ENCODE assay signal across 28 mouse cellular contexts in genomic region chr15:95858876-95859655, GRCm38 (mm10).
A peak's percentile ranks its signal among the peaks of the same experiment; 100 is the strongest.
DNase-seq lines count a peak whose midpoint lies in the region; ATAC-seq and TF ChIP-seq lines count a peak whose summit lies in the region.
"Had no signal": no experiment of that assay in that cellular context is flagged by ENCODE, and none has a peak within 500 bp of the region (broad histone marks: within the 10 kb centered on the region; RNA-seq: fewer than 3 reads in every experiment).

No protein-coding gene starts in this region.

- 67% methylated on average over 9 of the region's 9 CpGs for WGBS in liver, embryonic 13.5 days (ENCODE audit: insufficient replicate concordance)
- 79% methylated on average over 9 of the region's 9 CpGs for WGBS in intestine, embryonic 15.5 days
- 44% methylated on average over 9 of the region's 9 CpGs for WGBS in intestine, postnatal 0 days
- 65% methylated on average over 9 of the region's 9 CpGs for WGBS in stomach, postnatal 0 days
- 70% methylated on average over 9 of the region's 9 CpGs for WGBS in forebrain, embryonic 14.5 days

- TF ChIP-seq EP300 in stomach, postnatal 0 days (optimal IDR thresholded peaks at IDR 0.05) = no peak

- no peaks in the 10 kb centered on the region for H3K27me3 ChIP-seq in liver, embryonic 13.5 days
- H3K27me3 ChIP-seq in intestine, embryonic 15.5 days (replicated peaks) = no peaks in the 10 kb centered on the region
- no peaks in the 10 kb centered on the region for H3K27me3 ChIP-seq in intestine, postnatal 0 days (replicated peaks; ENCODE audit: control insufficient read depth, insufficient read depth, low read length)
- no peaks in the 10 kb centered on the region for H3K27me3 ChIP-seq in stomach, postnatal 0 days (ENCODE audit: control insufficient read depth, insufficient read depth, low read length)
- no peaks in the 10 kb centered on the region for H3K27me3 ChIP-seq in forebrain, embryonic 14.5 days (replicated peaks; ENCODE audit: control insufficient read depth, insufficient read depth, low read length)
- H3K27me3 ChIP-seq: heart, embryonic 12.5 days; hindbrain, embryonic 15.5 days; lung, embryonic 15.5 days; midbrain, embryonic 15.5 days; neural tube, embryonic 15.5 days had no signal

- H3K4me3 ChIP-seq in liver, embryonic 13.5 days (replicated peaks) = no peak overlapping the region
- H3K4me3 ChIP-seq in intestine, embryonic 15.5 days (replicated peaks) = no peak overlapping the region
- no peak overlapping the region for H3K4me3 ChIP-seq in intestine, postnatal 0 days (ENCODE audit: low read depth, low read length)
- no peak overlapping the region for H3K4me3 ChIP-seq in stomach, postnatal 0 days (ENCODE audit: low read depth, low read length)
- H3K4me3 ChIP-seq in forebrain, embryonic 14.5 days (ENCODE audit: low read depth, low read length) = no peak overlapping the region
- H3K4me3 ChIP-seq: erythroblast, embryonic 14.5 days; heart, embryonic 12.5 days; hindbrain, embryonic 10.5 days; hindbrain, embryonic 15.5 days; left cerebral cortex, adult 2 months; lung, embryonic 15.5 days; midbrain, embryonic 15.5 days; neural tube, embryonic 15.5 days had no signal

- 0 out of 2 replicates have a peak, but pooled peaks have one; percentile 21 for ATAC-seq in liver, embryonic 13.5 days (ENCODE audit: low read depth)
- peak; percentile 57 for ATAC-seq in intestine, embryonic 15.5 days
- ATAC-seq in intestine, postnatal 0 days = peak; percentile 49
- ATAC-seq in stomach, postnatal 0 days (ENCODE audit: low FRiP score, low TSS enrichment) = 0 out of 2 replicates have a peak, but pooled peaks have one; percentile 14
- ATAC-seq in forebrain, embryonic 14.5 days = no peak
- ATAC-seq: forebrain, postnatal 0 days; midbrain, embryonic 15.5 days had no signal

- no peak for DNase-seq in liver, embryonic 13.5 days
- DNase-seq in liver (no peak), adipocyte (ENCODE audit: low spot score) (no peak)
- DNase-seq in stomach, postnatal 0 days (ENCODE audit: low spot score) = no peak
- DNase-seq in forebrain, embryonic 14.5 days (ENCODE audit: low spot score) = no peak
- DNase-seq: adrenal gland, adult 2 months; B cell, adult 2 months; cerebellum, adult 2 months; cerebellum, postnatal 14 days; forebrain, postnatal 0 days; gastrocnemius, postnatal 10 days; heart, adult 18-20 months; kidney, adult 9 months; kidney, postnatal 25 days; retina, postnatal 1 day; right cerebral cortex, postnatal 14 days; thymus, adult 2 months; thymus, postnatal 4 days had no signal

- no peak overlapping the region for H3K27ac ChIP-seq in liver, embryonic 13.5 days
- H3K27ac ChIP-seq in intestine, embryonic 15.5 days = no peak overlapping the region
- H3K27ac ChIP-seq in intestine, postnatal 0 days (ENCODE audit: low read depth, low read length) = peak overlapping the region; percentile 60
- H3K27ac ChIP-seq in stomach, postnatal 0 days (replicated peaks) = 0 out of 2 replicates have a peak overlapping the region, but pooled peaks have one; percentile 13
- no peak overlapping the region for H3K27ac ChIP-seq in forebrain, embryonic 14.5 days (ENCODE audit: low read depth, low read length)
- H3K27ac ChIP-seq: hindbrain, embryonic 10.5 days; hindbrain, embryonic 15.5 days; left cerebral cortex, adult 2 months; lung, embryonic 15.5 days; midbrain, embryonic 15.5 days; neural tube, embryonic 15.5 days had no signal

- H3K9me3 ChIP-seq in liver, embryonic 13.5 days (replicated peaks) = no peaks in the 10 kb centered on the region
- H3K9me3 ChIP-seq in intestine, embryonic 15.5 days = no peaks in the 10 kb centered on the region
- H3K9me3 ChIP-seq in intestine, postnatal 0 days (ENCODE audit: control insufficient read depth) = no peaks in the 10 kb centered on the region
- H3K9me3 ChIP-seq in stomach, postnatal 0 days (ENCODE audit: control insufficient read depth, low read length) = no peaks in the 10 kb centered on the region
- H3K9me3 ChIP-seq in forebrain, embryonic 14.5 days (replicated peaks; ENCODE audit: control insufficient read depth, low read length) = no peaks in the 10 kb centered on the region
- H3K9me3 ChIP-seq: hindbrain, embryonic 10.5 days; hindbrain, embryonic 15.5 days; lung, embryonic 15.5 days; midbrain, embryonic 15.5 days; neural tube, embryonic 15.5 days had no signal

- peaks cover 3% of the 10 kb centered on the region; the same call in 1 of the 2 replicates for H3K36me3 ChIP-seq in liver, embryonic 13.5 days
- H3K36me3 ChIP-seq in intestine, embryonic 15.5 days = no peaks in the 10 kb centered on the region
- H3K36me3 ChIP-seq in intestine, postnatal 0 days (ENCODE audit: control insufficient read depth, insufficient read depth) = no peaks in the 10 kb centered on the region
- no peaks in the 10 kb centered on the region; the same call in 1 of the 2 replicates for H3K36me3 ChIP-seq in stomach, postnatal 0 days (ENCODE audit: control insufficient read depth, insufficient read depth, low read length)
- no peaks in the 10 kb centered on the region for H3K36me3 ChIP-seq in forebrain, embryonic 14.5 days (ENCODE audit: control insufficient read depth, insufficient read depth, low read length)
- H3K36me3 ChIP-seq: heart, embryonic 12.5 days; hindbrain, embryonic 15.5 days; lung, embryonic 15.5 days; midbrain, embryonic 15.5 days; neural tube, embryonic 15.5 days had no signal

- H3K4me2 ChIP-seq in liver, embryonic 13.5 days = no peak overlapping the region
- H3K4me2 ChIP-seq in intestine, embryonic 15.5 days (replicated peaks) = no peak overlapping the region
- no peak overlapping the region; the same call in 1 of the 2 replicates for H3K4me2 ChIP-seq in intestine, postnatal 0 days (replicated peaks; ENCODE audit: low read depth)
- no peak overlapping the region for H3K4me2 ChIP-seq in stomach, postnatal 0 days (replicated peaks; ENCODE audit: low read depth)
- no peak overlapping the region for H3K4me2 ChIP-seq in forebrain, embryonic 14.5 days (ENCODE audit: low read length)
- H3K4me2 ChIP-seq: heart, embryonic 12.5 days; hindbrain, embryonic 15.5 days; lung, embryonic 15.5 days; midbrain, embryonic 15.5 days; neural tube, embryonic 15.5 days had no signal

- no peak overlapping the region for H3K9ac ChIP-seq in liver, embryonic 13.5 days
- H3K9ac ChIP-seq in intestine, embryonic 15.5 days = no peak overlapping the region
- no peak overlapping the region for H3K9ac ChIP-seq in intestine, postnatal 0 days (ENCODE audit: low read depth, low read length)
- H3K9ac ChIP-seq in stomach, postnatal 0 days (ENCODE audit: low read length) = no peak overlapping the region
- H3K9ac ChIP-seq in forebrain, embryonic 14.5 days (ENCODE audit: low read length) = no peak overlapping the region
- H3K9ac ChIP-seq: forebrain, postnatal 0 days; heart, embryonic 12.5 days; hindbrain, embryonic 15.5 days; lung, embryonic 15.5 days; midbrain, embryonic 15.5 days; neural tube, embryonic 15.5 days had no signal

- TF ChIP-seq CTCF in intestine, postnatal 0 days (IDR thresholded peaks at IDR 0.05; ENCODE audit: low read depth) = no peak
- no peak for TF ChIP-seq CTCF in stomach, postnatal 0 days (IDR thresholded peaks at IDR 0.05; ENCODE audit: low read depth)

- H3K4me1 ChIP-seq in liver, embryonic 13.5 days (replicated peaks) = peaks cover 9% of the 10 kb centered on the region; the same call in 1 of the 2 replicates
- peaks cover 10% of the 10 kb centered on the region; the same call in 1 of the 2 replicates for H3K4me1 ChIP-seq in intestine, embryonic 15.5 days (replicated peaks)
- peaks cover 11% of the 10 kb centered on the region; the same call in 1 of the 2 replicates for H3K4me1 ChIP-seq in intestine, postnatal 0 days (replicated peaks; ENCODE audit: control insufficient read depth, insufficient read depth, low read length)
- no peaks in the 10 kb centered on the region for H3K4me1 ChIP-seq in stomach, postnatal 0 days (replicated peaks; ENCODE audit: control insufficient read depth, insufficient read depth)
- no peaks in the 10 kb centered on the region for H3K4me1 ChIP-seq in forebrain, embryonic 14.5 days (ENCODE audit: control insufficient read depth, insufficient read depth, low read length)

Comparison
In these comparisons a context has a peak if more than half of its experiments do, and no peak if none do; other contexts are left out.
1. H3K27ac ChIP-seq: peak in intestine, postnatal 0 days (single experiment) and stomach, postnatal 0 days (single experiment); none in liver, embryonic 13.5 days (single experiment), intestine, embryonic 15.5 days (single experiment) and forebrain, embryonic 14.5 days (single experiment).